Mouse (Mus musculus) brain, embryonic 14.5 days (tissue): ENCODE data around the gene Gjc1.

Experiments
- CTCF ChIP-seq: fragments of 200-500 bp; IDR thresholded peaks from 2 replicates; pipeline ENCODE4 v1.5.1; 2012; ENCODE audit warnings: inconsistent platforms, mild to moderate bottlenecking, moderate library complexity, borderline replicate concordance; ENCODE audit not compliant: insufficient read depth, insufficient read length; ENCODE audit errors: extremely low read depth
- POLR2A ChIP-seq: fragments of 200-500 bp; IDR thresholded peaks from 2 replicates; pipeline ENCODE4 v1.6.1; 2012; ENCODE audit warnings: mild to moderate bottlenecking, inconsistent platforms, borderline replicate concordance; ENCODE audit not compliant: poor library complexity, insufficient read depth, insufficient read length, severe bottlenecking; ENCODE audit errors: extremely low read depth

GRCm38 (mm10) chr11:102803453-102803852 lies 16.0 kb downstream of the Gjc1 start:
- TF ChIP-seq CTCF (no peak), POLR2A (no peak)
